In the genomic region with DNA sequence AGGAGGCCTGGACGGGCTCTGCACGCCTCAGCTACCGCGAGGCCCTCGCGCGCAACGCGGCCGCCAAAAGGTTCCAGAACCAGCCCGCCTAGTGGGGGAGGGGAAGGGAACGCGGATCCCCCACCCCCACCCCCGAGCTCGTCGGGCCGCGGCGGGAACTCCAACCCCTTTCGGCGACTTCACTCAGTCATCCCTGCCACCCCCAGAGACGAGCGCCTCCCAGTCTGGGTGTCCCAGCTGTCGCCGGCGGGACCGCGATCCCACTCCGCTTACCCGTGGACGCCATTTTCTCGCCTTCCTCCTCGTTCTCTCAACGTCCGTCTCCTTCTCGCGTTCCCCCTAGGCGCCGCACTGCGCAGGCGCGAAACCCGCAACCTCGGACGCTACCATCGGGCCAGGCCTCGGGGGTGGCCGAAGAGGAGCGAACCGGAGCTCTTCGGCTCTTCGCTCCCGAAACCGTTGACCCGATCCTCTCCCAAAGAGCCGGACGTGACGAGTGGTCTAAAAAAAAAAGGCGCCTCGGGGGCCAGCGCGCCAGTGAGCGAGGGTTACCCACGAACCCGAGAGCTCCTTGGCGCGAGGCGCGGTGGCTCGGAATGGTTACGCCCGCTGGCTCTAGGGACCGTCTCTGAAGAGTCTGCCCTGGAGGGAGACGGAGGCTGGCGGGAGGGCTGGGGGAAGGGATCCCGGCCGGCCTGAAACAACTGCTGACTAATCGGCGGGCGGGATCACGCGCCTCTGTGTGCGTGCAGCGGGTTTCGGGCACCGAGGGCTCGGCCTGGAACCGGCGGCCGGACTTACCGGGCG, we compare ENCODE assay signal across 8 mouse cellular contexts. TPM values are rescaled to one million over a fixed set of nuclear protein-coding genes. Genes with fewer than 3 reads are reported as not detected.
DNase-seq lines count a peak whose midpoint lies in the region; ATAC-seq and TF ChIP-seq lines count a peak whose summit lies in the region.

Rhbdd3 (plus strand) TSS at position 191 of the 807 bp plus-strand sequence.
Ewsr1 (minus strand) TSS at position 531 of the 807 bp plus-strand sequence.

- peak within 1 kb of the TSS; percentile 88 for H3K9ac ChIP-seq in forebrain, embryonic 15.5 days (replicated peaks)

- H3K36me3 ChIP-seq in forebrain, embryonic 15.5 days, result 0 out of 2 replicates have a peak, but pooled peaks cover 3% of the 10 kb centered on the region

- DNase-seq in ES-CJ7 (ENCODE audit: low read depth, low spot score), result peak; percentile 94
- peak; percentile 98 for DNase-seq in cerebellum, adult 11 months
- DNase-seq in heart, postnatal 25 days (ENCODE audit: low spot score), result peak; percentile 94
- DNase-seq in layer of hippocampus, adult 18-20 months (ENCODE audit: low spot score in 2 of 2), result peak; percentile 95 to 97
- peak; percentile 99 for DNase-seq in lung, adult 2 months
- peak; percentile 90 to 94 for DNase-seq in thymus, adult 18-20 months

- TF ChIP-seq CTCF in lung, adult 2 months (IDR thresholded peaks at IDR 0.05; ENCODE audit: insufficient read depth, low read length), result no peak

- H3K4me1 ChIP-seq in forebrain, embryonic 15.5 days, result peaks cover 46% of the 10 kb centered on the region
- peaks cover 7% of the 10 kb centered on the region for H3K4me1 ChIP-seq in lung, adult 2 months (ENCODE audit: control insufficient read depth, insufficient read depth, low read length)

- intact Hi-C loops in heart, postnatal 25 days (cut with DNase I), result loop anchor here (2.0 kb wide), 1 partner anchor 34 kb away; the partner anchor contains the start of gene Gas2l1

- H3K27ac ChIP-seq in forebrain, embryonic 15.5 days (replicated peaks), result peak within 1 kb of the TSS; percentile 99

- TF ChIP-seq POLR2A in lung, adult 2 months (IDR thresholded peaks at IDR 0.05; ENCODE audit: borderline replicate concordance, extremely low read depth, low read depth, low read length), result peak; percentile 98

- WGBS in forebrain, embryonic 15.5 days, result under 1% methylated on average over 92 of the region's 92 CpGs
- WGBS in lung, adult 2 months, result under 1% methylated on average over 91 of the region's 92 CpGs

- peak within 1 kb of the TSS; percentile 93 for H3K4me2 ChIP-seq in forebrain, embryonic 15.5 days (replicated peaks)

- peak within 1 kb of the TSS; percentile 73 for H3K4me3 ChIP-seq in forebrain, embryonic 15.5 days
- peak within 1 kb of the TSS; percentile 89 for H3K4me3 ChIP-seq in lung, adult 2 months (replicated peaks; ENCODE audit: extremely low read depth, low read depth, low read length)

- H3K27me3 ChIP-seq in forebrain, embryonic 15.5 days, result no peaks in the 10 kb centered on the region

- peak; percentile 92 for ATAC-seq in forebrain, embryonic 15.5 days (replicated peaks)
- peak; percentile 83 for ATAC-seq in neutrophil, adult 5-6 weeks (ENCODE audit: extremely low read depth, insufficient number of reproducible peaks, low FRiP score, poor library complexity, severe bottlenecking)

- no peaks in the 10 kb centered on the region for H3K9me3 ChIP-seq in forebrain, embryonic 15.5 days

RNA-seq across cellular contexts. Expression of gene Rhbdd3, which starts in this region (rescaled TPM):
- polyA plus RNA-seq in forebrain, embryonic 15.5 days (2015; fragmentation: Nextera tagmentation; extraction: Ambion mirVana), result 29.5 and 31.6 TPM in 2 replicates
- 10 to 100 TPM; 21.4 to 21.6 TPM for total RNA-seq in heart, postnatal 25 days (2021)
- 10 to 100 TPM; 20.8 to 21.8 TPM for total RNA-seq in layer of hippocampus, adult 18-20 months (2021)
- polyA plus RNA-seq in lung, adult 2 months (2012; rRNA removed), result 16.3 and 18.8 TPM in 2 replicates
- 4.3 and 5.2 TPM in 2 replicates for total RNA-seq in neutrophil, adult 5-6 weeks (2017)

RNA-seq across cellular contexts. Expression of gene Ewsr1, which starts in this region (rescaled TPM):
- polyA plus RNA-seq in forebrain, embryonic 15.5 days (2015; fragmentation: Nextera tagmentation; extraction: Ambion mirVana), result 762 and 793 TPM in 2 replicates
- 10 to 100 TPM; 95.7 to 96.0 TPM for total RNA-seq in heart, postnatal 25 days (2021)
- 100 to 1,000 TPM; 299 to 320 TPM for total RNA-seq in layer of hippocampus, adult 18-20 months (2021)
- 255 and 420 TPM in 2 replicates for polyA plus RNA-seq in lung, adult 2 months (2012; rRNA removed)
- 573 and 592 TPM in 2 replicates for total RNA-seq in neutrophil, adult 5-6 weeks (2017)

Comparison
In these comparisons a context has a peak if more than half of its experiments do, and no peak if none do; other contexts are left out.
1. Peak in every context shown above with its lines: DNase-seq, ATAC-seq, H3K4me3 ChIP-seq and H3K27ac ChIP-seq.